Mouse (Mus musculus): ENCODE results near the gene Cfi. TPM values are rescaled to one million over a fixed set of nuclear protein-coding genes. Genes with fewer than 3 reads are reported as not detected.

Gene Cfi
- polyA plus RNA-seq, 1 experiment from 2014 or later: 2.8 TPM

DNA sequence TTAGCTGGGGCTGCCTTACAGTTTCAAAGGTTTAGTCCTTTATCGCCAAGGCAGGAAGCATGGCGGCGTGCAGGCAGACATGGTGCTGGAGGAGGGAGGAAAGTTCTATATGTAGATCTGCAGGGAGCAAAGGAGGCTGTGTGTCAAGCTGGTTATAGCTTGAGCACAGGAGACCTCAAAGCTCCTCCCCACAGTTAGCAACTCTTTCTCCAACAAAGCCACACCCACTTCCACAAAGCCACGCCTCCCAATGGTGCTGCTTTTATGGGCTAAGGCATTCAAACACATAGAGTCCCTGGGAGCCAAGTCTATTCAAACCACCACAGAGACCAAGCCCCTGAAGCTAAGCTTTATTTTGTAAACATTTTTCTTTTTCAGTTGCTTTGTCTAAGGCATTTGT is 63.2 kb downstream of the Cfi start:
- Histone ChIP-seq H3K4me3 (ENCODE audit: low read depth, low read length) (no peak overlapping the region), H3K27ac (ENCODE audit: low read depth, low read length) (no peak overlapping the region), H3K9me3 (replicated peaks; ENCODE audit: control insufficient read depth, low read length) (no peaks in the 10 kb centered on the region), H3K4me1 (ENCODE audit: control insufficient read depth, insufficient read depth, low read length) (peaks cover 12% of the 10 kb centered on the region), H3K27me3 (ENCODE audit: control insufficient read depth, insufficient read depth, low read length) (no peaks in the 10 kb centered on the region), H3K36me3 (ENCODE audit: control insufficient read depth, insufficient read depth, low read length) (no peaks in the 10 kb centered on the region), H3K9ac (ENCODE audit: low read depth, low read length) (no peak overlapping the region), H3K4me2 (no peak overlapping the region)
- ATAC-seq (replicated peaks; ENCODE audit: insufficient number of reproducible peaks, low FRiP score, low TSS enrichment): no peak
- 69% methylated on average over 4 of the region's 4 CpGs for WGBS (ENCODE audit: insufficient replicate concordance)

DNA sequence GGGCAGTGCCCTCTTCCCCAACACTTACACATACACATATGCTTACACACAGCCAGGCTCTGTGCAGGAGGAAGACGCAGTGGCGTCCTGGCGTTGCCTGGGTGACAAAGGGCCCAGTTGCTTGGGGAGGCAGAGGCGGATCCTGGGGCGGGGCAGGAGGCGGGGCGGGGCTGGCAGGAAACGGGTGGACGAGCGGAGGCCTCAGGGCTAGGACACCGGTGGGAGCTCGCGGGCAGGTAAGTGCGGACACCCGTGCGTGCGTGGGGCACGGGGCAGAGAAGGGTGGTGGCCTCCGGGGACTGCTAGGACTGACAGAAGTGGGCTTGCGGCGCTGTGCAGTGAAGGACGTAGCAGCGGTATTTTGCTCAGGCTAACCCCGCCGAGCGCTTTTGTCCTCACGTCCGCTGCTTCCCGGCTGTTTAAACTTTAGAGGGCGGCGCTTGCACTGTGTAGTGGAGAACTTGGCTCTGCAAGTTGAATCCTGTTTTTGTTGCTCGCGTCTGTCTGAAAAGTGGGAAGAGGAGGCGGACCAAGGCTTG is 65.7 kb downstream of the Cfi start, which contains the start of gene Casp6:
Casp6 (plus strand) TSS at position 155 of the 539 bp plus-strand sequence.
- Histone ChIP-seq H3K36me3 (ENCODE audit: control insufficient read depth, insufficient read depth, low read length) (no peaks in the 10 kb centered on the region), H3K27me3 (ENCODE audit: control insufficient read depth, insufficient read depth, low read length) (no peaks in the 10 kb centered on the region)
- WGBS (ENCODE audit: insufficient replicate concordance): under 1% methylated on average over 34 of the region's 34 CpGs

DNA sequence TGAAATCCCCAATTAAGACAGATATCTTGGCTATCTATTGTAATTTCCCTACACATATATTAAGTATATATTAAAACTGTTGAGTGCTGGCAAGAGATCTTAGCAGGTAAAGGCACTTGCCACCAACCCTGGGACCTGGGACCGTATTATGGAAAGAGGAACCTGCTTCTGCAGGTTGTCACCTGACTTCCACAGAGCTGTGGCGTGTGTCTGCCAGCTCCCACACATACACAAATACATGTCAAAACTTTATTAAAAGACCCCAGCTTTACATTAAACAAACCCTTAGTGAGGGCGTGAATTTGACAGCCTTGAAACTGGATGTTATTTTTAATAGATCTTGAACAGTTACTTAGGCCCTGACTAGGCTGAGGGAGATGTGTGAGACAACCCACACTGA is 67.7 kb downstream of the Cfi start:
- H3K27me3 ChIP-seq (ENCODE audit: control insufficient read depth, insufficient read depth, low read length): no peaks in the 10 kb centered on the region
- H3K36me3 ChIP-seq (ENCODE audit: control insufficient read depth, insufficient read depth, low read length): peaks cover 1% of the 10 kb centered on the region
- no peak overlapping the region for H3K4me3 ChIP-seq (ENCODE audit: low read depth, low read length)
- H3K27ac ChIP-seq (ENCODE audit: low read depth, low read length): no peak overlapping the region
- H3K4me1 ChIP-seq (ENCODE audit: control insufficient read depth, insufficient read depth, low read length): peaks cover 12% of the 10 kb centered on the region
- H3K9me3 ChIP-seq (replicated peaks; ENCODE audit: control insufficient read depth, low read length): no peaks in the 10 kb centered on the region
- H3K9ac ChIP-seq (ENCODE audit: low read depth, low read length): no peak overlapping the region
- no peak overlapping the region; the same call in 1 of the 2 replicates for H3K4me2 ChIP-seq
- WGBS (ENCODE audit: insufficient replicate concordance): 89% methylated on average over 3 of the region's 3 CpGs
- ATAC-seq (replicated peaks; ENCODE audit: insufficient number of reproducible peaks, low FRiP score, low TSS enrichment): no peak

More for the DNA sequence above, 65.7 kb downstream of the Cfi start, which contains the start of gene Casp6:
- Histone ChIP-seq H3K9ac (ENCODE audit: low read depth, low read length) (peak within 1 kb of the TSS; percentile 71), H3K9me3 (replicated peaks; ENCODE audit: control insufficient read depth, low read length) (no peaks in the 10 kb centered on the region), H3K4me2 (peak within 1 kb of the TSS; percentile 65), H3K4me3 (ENCODE audit: low read depth, low read length) (peak within 1 kb of the TSS; percentile 70), H3K4me1 (ENCODE audit: control insufficient read depth, insufficient read depth, low read length) (peaks cover 12% of the 10 kb centered on the region), H3K27ac (ENCODE audit: low read depth, low read length) (peak within 1 kb of the TSS; percentile 22)
- peak; percentile 87 for ATAC-seq (replicated peaks; ENCODE audit: insufficient number of reproducible peaks, low FRiP score, low TSS enrichment)

DNA sequence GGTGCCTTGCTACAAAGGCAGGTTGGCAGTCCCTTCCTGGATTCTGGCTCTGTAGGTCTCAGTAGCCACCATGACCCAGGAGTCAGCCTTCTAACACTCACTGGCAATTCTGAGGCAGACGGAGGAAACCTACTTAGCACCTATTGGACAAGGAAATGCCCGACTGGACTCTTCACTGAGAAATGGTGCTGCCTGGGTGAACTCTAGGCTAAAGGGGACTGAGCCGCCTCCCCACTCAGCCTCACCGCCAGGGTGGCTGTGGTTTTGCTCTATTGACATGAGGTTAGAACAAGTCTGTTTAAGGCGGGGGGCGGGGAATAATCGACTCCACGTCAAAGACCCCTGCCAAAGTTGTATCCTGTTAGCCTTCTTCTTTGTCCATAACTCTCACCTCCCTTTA is 68.2 kb downstream of the Cfi start:
- Histone ChIP-seq H3K4me1 (ENCODE audit: control insufficient read depth, insufficient read depth, low read length) (peaks cover 12% of the 10 kb centered on the region), H3K9me3 (replicated peaks; ENCODE audit: control insufficient read depth, low read length) (no peaks in the 10 kb centered on the region), H3K36me3 (ENCODE audit: control insufficient read depth, insufficient read depth, low read length) (peaks cover 6% of the 10 kb centered on the region), H3K9ac (ENCODE audit: low read depth, low read length) (no peak overlapping the region), H3K27me3 (ENCODE audit: control insufficient read depth, insufficient read depth, low read length) (no peaks in the 10 kb centered on the region), H3K4me3 (ENCODE audit: low read depth, low read length) (no peak overlapping the region), H3K27ac (ENCODE audit: low read depth, low read length) (no peak overlapping the region), H3K4me2 (no peak overlapping the region; the same call in 1 of the 2 replicates)
- ATAC-seq (replicated peaks; ENCODE audit: insufficient number of reproducible peaks, low FRiP score, low TSS enrichment): no peak
- 82% methylated on average over 8 of the region's 8 CpGs for WGBS (ENCODE audit: insufficient replicate concordance)

GRCm38 (mm10) chr3:129904381-129905132 is 68.9 kb downstream of the Cfi start:
- H3K27me3 ChIP-seq (ENCODE audit: control insufficient read depth, insufficient read depth, low read length): no peaks in the 10 kb centered on the region
- H3K36me3 ChIP-seq (ENCODE audit: control insufficient read depth, insufficient read depth, low read length): peaks cover 13% of the 10 kb centered on the region
- no peak overlapping the region for H3K4me2 ChIP-seq
- H3K27ac ChIP-seq (ENCODE audit: low read depth, low read length): no peak overlapping the region
- no peak for ATAC-seq (replicated peaks; ENCODE audit: insufficient number of reproducible peaks, low FRiP score, low TSS enrichment)
- H3K9ac ChIP-seq (ENCODE audit: low read depth, low read length): no peak overlapping the region
- 79% methylated on average over 7 of the region's 7 CpGs for WGBS (ENCODE audit: insufficient replicate concordance)
- no peak overlapping the region for H3K4me3 ChIP-seq (ENCODE audit: low read depth, low read length)
- peaks cover 12% of the 10 kb centered on the region for H3K4me1 ChIP-seq (ENCODE audit: control insufficient read depth, insufficient read depth, low read length)
- H3K9me3 ChIP-seq (replicated peaks; ENCODE audit: control insufficient read depth, low read length): no peaks in the 10 kb centered on the region

GRCm38 (mm10) chr3:129912025-129912424 is 76.3 kb downstream of the Cfi start:
- H3K36me3 ChIP-seq (ENCODE audit: control insufficient read depth, insufficient read depth, low read length): peaks cover 19% of the 10 kb centered on the region
- no peaks in the 10 kb centered on the region for H3K9me3 ChIP-seq (replicated peaks; ENCODE audit: control insufficient read depth, low read length)
- H3K9ac ChIP-seq (ENCODE audit: low read depth, low read length): no peak overlapping the region
- no peak overlapping the region for H3K4me2 ChIP-seq
- no peaks in the 10 kb centered on the region for H3K27me3 ChIP-seq (ENCODE audit: control insufficient read depth, insufficient read depth, low read length)
- ATAC-seq (replicated peaks; ENCODE audit: insufficient number of reproducible peaks, low FRiP score, low TSS enrichment): no peak
- H3K4me1 ChIP-seq (ENCODE audit: control insufficient read depth, insufficient read depth, low read length): no peaks in the 10 kb centered on the region
- H3K27ac ChIP-seq (ENCODE audit: low read depth, low read length): no peak overlapping the region
- H3K4me3 ChIP-seq (ENCODE audit: low read depth, low read length): no peak overlapping the region
- 89% methylated on average over 14 of the region's 14 CpGs for WGBS (ENCODE audit: insufficient replicate concordance)

DNA sequence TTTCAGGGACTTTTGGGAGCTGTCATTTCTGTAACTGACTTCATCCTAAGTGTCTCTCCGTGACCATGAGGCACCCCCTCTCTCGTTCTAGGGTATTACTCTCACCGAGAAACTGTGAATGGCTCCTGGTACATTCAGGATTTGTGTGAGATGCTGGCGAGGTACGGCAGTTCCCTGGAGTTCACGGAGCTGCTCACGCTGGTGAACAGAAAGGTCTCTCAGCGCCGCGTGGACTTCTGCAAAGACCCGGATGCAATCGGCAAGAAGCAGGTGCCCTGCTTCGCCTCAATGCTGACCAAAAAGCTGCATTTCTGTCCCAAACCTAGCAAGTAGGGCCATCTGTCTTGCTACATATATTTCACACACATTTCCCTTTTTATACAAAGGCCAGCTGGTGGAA is 77.6 kb downstream of the Cfi start:
- Histone ChIP-seq H3K27me3 (ENCODE audit: control insufficient read depth, insufficient read depth, low read length) (no peaks in the 10 kb centered on the region), H3K9ac (ENCODE audit: low read depth, low read length) (no peak overlapping the region), H3K4me2 (no peak overlapping the region), H3K27ac (ENCODE audit: low read depth, low read length) (no peak overlapping the region), H3K36me3 (ENCODE audit: control insufficient read depth, insufficient read depth, low read length) (peaks cover 19% of the 10 kb centered on the region), H3K4me3 (ENCODE audit: low read depth, low read length) (no peak overlapping the region), H3K9me3 (replicated peaks; ENCODE audit: control insufficient read depth, low read length) (no peaks in the 10 kb centered on the region), H3K4me1 (ENCODE audit: control insufficient read depth, insufficient read depth, low read length) (no peaks in the 10 kb centered on the region)
- 87% methylated on average over 13 of the region's 13 CpGs for whole genome bisulfite sequencing (ENCODE audit: insufficient replicate concordance)
- no peak for ATAC-seq (replicated peaks; ENCODE audit: insufficient number of reproducible peaks, low FRiP score, low TSS enrichment)

DNA sequence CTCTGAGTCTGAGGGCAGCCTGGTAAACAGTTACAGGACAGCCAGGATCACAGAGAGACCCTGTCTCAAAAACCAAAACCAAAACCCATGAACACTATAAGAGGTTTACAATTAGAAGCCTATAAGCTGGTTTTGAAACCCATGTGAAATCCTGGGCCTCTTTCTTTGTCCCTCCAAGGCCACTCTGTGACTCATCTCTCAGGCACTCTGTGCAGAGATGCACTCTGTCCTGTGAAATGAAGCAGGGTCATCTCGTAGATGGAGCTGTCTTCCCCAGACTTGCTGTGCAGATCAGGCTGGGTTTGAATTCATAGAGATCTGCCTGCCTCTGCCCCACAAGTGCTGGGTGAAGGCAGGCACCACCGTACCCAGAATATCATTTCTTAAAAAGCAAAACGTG is 81.7 kb downstream of the Cfi start:
- no peak overlapping the region for H3K4me3 ChIP-seq (ENCODE audit: low read depth, low read length)

DNA sequence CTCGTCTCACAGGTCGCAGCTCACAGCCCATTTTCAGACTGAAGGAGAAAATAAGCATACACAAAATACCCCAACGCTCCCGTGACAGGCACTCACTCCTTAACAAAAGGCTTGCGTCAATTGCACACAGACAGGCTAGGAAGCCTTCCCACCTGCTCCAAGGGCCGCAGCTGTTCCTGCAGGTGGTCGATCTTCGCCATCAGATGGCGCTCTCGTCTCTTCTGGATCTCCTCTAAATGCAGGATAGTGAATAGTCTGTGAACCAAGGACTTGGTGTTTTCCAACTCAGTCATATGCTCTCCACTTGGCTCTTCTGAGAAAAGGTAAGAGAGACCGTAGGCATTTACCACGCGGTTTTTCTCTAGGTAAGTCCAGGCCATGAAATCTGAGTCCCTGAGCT is 82.8 kb downstream of the Cfi start:
- H3K27me3 ChIP-seq (ENCODE audit: control insufficient read depth, insufficient read depth, low read length): no peaks in the 10 kb centered on the region
- no peak overlapping the region for H3K9ac ChIP-seq (ENCODE audit: low read depth, low read length)
- H3K4me2 ChIP-seq: no peak overlapping the region
- no peaks in the 10 kb centered on the region for H3K9me3 ChIP-seq (replicated peaks; ENCODE audit: control insufficient read depth, low read length)
- H3K36me3 ChIP-seq (ENCODE audit: control insufficient read depth, insufficient read depth, low read length): no peaks in the 10 kb centered on the region
- H3K4me1 ChIP-seq (ENCODE audit: control insufficient read depth, insufficient read depth, low read length): no peaks in the 10 kb centered on the region
- H3K4me3 ChIP-seq (ENCODE audit: low read depth, low read length): no peak overlapping the region
- 16% methylated on average over 13 of the region's 13 CpGs for WGBS (ENCODE audit: insufficient replicate concordance)
- no peak overlapping the region for H3K27ac ChIP-seq (ENCODE audit: low read depth, low read length)
- no peak for ATAC-seq (replicated peaks; ENCODE audit: insufficient number of reproducible peaks, low FRiP score, low TSS enrichment)

More for the DNA sequence above, 81.7 kb downstream of the Cfi start:
- Histone ChIP-seq H3K27me3 (ENCODE audit: control insufficient read depth, insufficient read depth, low read length) (no peaks in the 10 kb centered on the region), H3K36me3 (ENCODE audit: control insufficient read depth, insufficient read depth, low read length) (no peaks in the 10 kb centered on the region), H3K4me2 (no peak overlapping the region), H3K9me3 (replicated peaks; ENCODE audit: control insufficient read depth, low read length) (no peaks in the 10 kb centered on the region), H3K4me1 (ENCODE audit: control insufficient read depth, insufficient read depth, low read length) (no peaks in the 10 kb centered on the region), H3K27ac (ENCODE audit: low read depth, low read length) (no peak overlapping the region), H3K9ac (ENCODE audit: low read depth, low read length) (no peak overlapping the region)
- ATAC-seq (replicated peaks; ENCODE audit: insufficient number of reproducible peaks, low FRiP score, low TSS enrichment): no peak
- WGBS (ENCODE audit: insufficient replicate concordance): 69% methylated on average over 3 of the region's 3 CpGs

Data from heart, embryonic 11.5 days (tissue).